8 mouse cellular contexts compared by ENCODE assay signal in the genomic region with DNA sequence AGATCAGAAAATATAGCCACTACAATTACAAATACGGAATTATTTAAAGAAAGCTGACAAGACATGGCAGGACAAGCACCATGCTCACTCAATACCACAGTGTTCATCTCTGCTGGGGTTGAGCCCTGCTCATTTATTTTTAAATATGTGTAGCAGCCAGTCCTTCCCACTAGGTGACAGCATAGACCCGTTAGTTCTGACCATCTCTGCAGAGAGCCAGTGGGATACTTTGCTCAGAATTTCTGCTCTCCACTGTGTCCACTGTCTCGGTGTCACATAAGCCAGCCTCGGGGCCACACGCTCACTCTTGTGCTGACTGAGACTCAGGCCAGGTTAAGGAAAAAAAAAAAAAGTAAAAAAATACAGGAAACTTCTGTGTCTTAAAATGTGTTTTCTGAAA.
DNase-seq lines count a peak whose midpoint lies in the region; ATAC-seq and TF ChIP-seq lines count a peak whose summit lies in the region.

No protein-coding gene starts in this region.

- no peak overlapping the region for H3K4me2 ChIP-seq in heart, postnatal 0 days (ENCODE audit: low read depth, low read length)
- H3K4me2 ChIP-seq in lung, embryonic 16.5 days (ENCODE audit: low read depth, low read length) = no peak overlapping the region

- H3K9ac ChIP-seq in heart, postnatal 0 days (replicated peaks; ENCODE audit: low read depth, low read length) = no peak overlapping the region
- H3K9ac ChIP-seq in lung, embryonic 16.5 days (ENCODE audit: low read length) = no peak overlapping the region

- H3K27ac ChIP-seq in heart, postnatal 0 days (ENCODE audit: low read depth) = no peak overlapping the region
- no peak overlapping the region for H3K27ac ChIP-seq in lung, embryonic 16.5 days (ENCODE audit: low read length)

- peak; percentile 70 for DNase-seq in CD4-positive, CD25-positive, alpha-beta regulatory T cell, adult 2 months (ENCODE audit: low read depth, low spot score)
- DNase-seq in Muller cell, postnatal 12 days (ENCODE audit: inconsistent ontology term) = peak; percentile 47
- peak; percentile 70 for DNase-seq in embryo, embryonic 11 days
- peak; percentile 61 for DNase-seq in heart, postnatal 0 days (ENCODE audit: low spot score)
- peak; percentile 67 for DNase-seq in kidney, postnatal 10 days
- peak; percentile 43 for DNase-seq in ovary, postnatal 14 days (ENCODE audit: low spot score)

- WGBS in heart, postnatal 0 days = 37% methylated on average over 5 of the region's 5 CpGs
- 38% methylated on average over 5 of the region's 5 CpGs for WGBS in lung, embryonic 16.5 days

- no peaks in the 10 kb centered on the region for H3K4me1 ChIP-seq in heart, postnatal 0 days (ENCODE audit: control insufficient read depth, insufficient read depth)
- H3K4me1 ChIP-seq in lung, embryonic 16.5 days (replicated peaks; ENCODE audit: control insufficient read depth, insufficient read depth, low read length) = no peaks in the 10 kb centered on the region

- H3K36me3 ChIP-seq in heart, postnatal 0 days (replicated peaks; ENCODE audit: control insufficient read depth, insufficient read depth, low read length) = no peaks in the 10 kb centered on the region
- H3K36me3 ChIP-seq in lung, embryonic 16.5 days (ENCODE audit: control insufficient read depth, insufficient read depth, low read length) = no peaks in the 10 kb centered on the region

- H3K9me3 ChIP-seq in heart, postnatal 0 days (replicated peaks; ENCODE audit: control insufficient read depth, low read length) = 0 out of 2 replicates have a peak, but pooled peaks cover 3% of the 10 kb centered on the region
- H3K9me3 ChIP-seq in lung, embryonic 16.5 days (ENCODE audit: control insufficient read depth, low read length) = 0 out of 2 replicates have a peak, but pooled peaks cover 3% of the 10 kb centered on the region

- peaks cover 12% of the 10 kb centered on the region; the same call in 1 of the 2 replicates for H3K27me3 ChIP-seq in heart, postnatal 0 days (ENCODE audit: control insufficient read depth, insufficient read depth, low read length)
- H3K27me3 ChIP-seq in lung, embryonic 16.5 days (ENCODE audit: control insufficient read depth, insufficient read depth, low read depth, low read length) = no peaks in the 10 kb centered on the region

- peak; percentile 78; the same call in 1 of the 2 replicates for ATAC-seq in heart, postnatal 0 days (ENCODE audit: insufficient read depth, low read depth)
- ATAC-seq in lung, embryonic 16.5 days (ENCODE audit: low read depth) = peak; percentile 62; the same call in 1 of the 2 replicates
- ATAC-seq in erythroid progenitor cell, adult 5-6 weeks (replicated peaks; ENCODE audit: low FRiP score, poor library complexity, severe bottlenecking) = no peak

- TF ChIP-seq CTCF in heart, postnatal 0 days (IDR thresholded peaks at IDR 0.05; ENCODE audit: low read depth) = peak; percentile 89

- no peak for TF ChIP-seq EP300 in heart, postnatal 0 days (IDR thresholded peaks at IDR 0.05; ENCODE audit: low read depth)

- no peak overlapping the region for H3K4me3 ChIP-seq in heart, postnatal 0 days (ENCODE audit: low read depth, low read length)
- H3K4me3 ChIP-seq in lung, embryonic 16.5 days (ENCODE audit: low read length) = no peak overlapping the region
